Mouse (Mus musculus): ENCODE data around the gene Imp3.
"Not testable (repeated sequence)": the region's sequence is repeated elsewhere in the genome, so short reads cannot be mapped to it uniquely, and the experiment has no call there.

Imp3 gene

GRCm38 (mm10) chr9:56923841-56924650 is 13.2 kb upstream of the Imp3 start:
- no peak for DNase-seq

- DNase-seq, result peak; percentile 40
These were observed 12.6 kb upstream of the Imp3 start for GRCm38 (mm10) chr9:56924651-56925027.

GRCm38 (mm10) chr9:56925291-56926024 is 11.8 kb upstream of the Imp3 start:
- DNase-seq, result no peak

GRCm38 (mm10) chr9:56926025-56926360 is 11.3 kb upstream of the Imp3 start:
- no peak for DNase-seq

- no peak for DNase-seq
These were observed 10.9 kb upstream of the Imp3 start for GRCm38 (mm10) chr9:56926387-56926786.

GRCm38 (mm10) chr9:56927191-56928012 is 9.9 kb upstream of the Imp3 start:
- no peak for DNase-seq

GRCm38 (mm10) chr9:56928041-56928811 is 9.0 kb upstream of the Imp3 start, which contains the start of gene Snx33:
Gene Snx33 (minus strand): TSS chr9:56928371.
- peak; percentile 86 for DNase-seq

GRCm38 (mm10) chr9:56929496-56929895 is 7.8 kb upstream of the Imp3 start:
- no peak for DNase-seq

GRCm38 (mm10) chr9:56930556-56930955 is 6.7 kb upstream of the Imp3 start:
- DNase-seq, result no peak

- DNase-seq, result no peak
These were observed 433 bp upstream of the Imp3 start for GRCm38 (mm10) chr9:56936861-56937222.

GRCm38 (mm10) chr9:56938374-56938773 is 1.1 kb downstream of the Imp3 start:
- no peak for DNase-seq

GRCm38 (mm10) chr9:56947481-56947880 is 10.2 kb downstream of the Imp3 start:
- peak; percentile 43 for DNase-seq

GRCm38 (mm10) chr9:56948699-56949098 is 11.4 kb downstream of the Imp3 start:
- not testable (repeated sequence) for DNase-seq

GRCm38 (mm10) chr9:56949767-56950166 is 12.5 kb downstream of the Imp3 start:
- DNase-seq, result peak; percentile 30

- peak; percentile 96 for DNase-seq
These were observed 13.4 kb downstream of the Imp3 start, which contains the start of gene Snupn for GRCm38 (mm10) chr9:56950414-56951400. Gene Snupn (plus strand): TSS chr9:56950878.

GRCm38 (mm10) chr9:56953562-56953961 is 16.3 kb downstream of the Imp3 start:
- DNase-seq, result no peak

- DNase-seq, result no peak
These were observed 19.8 kb downstream of the Imp3 start for GRCm38 (mm10) chr9:56956966-56957675.

- no peak for DNase-seq
These were observed 21.4 kb downstream of the Imp3 start for GRCm38 (mm10) chr9:56958689-56959088.

- DNase-seq, result no peak
These were observed 24.3 kb downstream of the Imp3 start for GRCm38 (mm10) chr9:56961591-56961990.

GRCm38 (mm10) chr9:56970158-56970557 is 32.9 kb downstream of the Imp3 start:
- DNase-seq, result no peak
